Mouse (Mus musculus): Measurements from ENCODE around the gene G6pc. TPM values are rescaled to one million over a fixed set of nuclear protein-coding genes. Genes with fewer than 3 reads are reported as not detected.

Gene G6pc
- polyA plus RNA-seq, 1 experiment from 2014 or later = not detected

DNA sequence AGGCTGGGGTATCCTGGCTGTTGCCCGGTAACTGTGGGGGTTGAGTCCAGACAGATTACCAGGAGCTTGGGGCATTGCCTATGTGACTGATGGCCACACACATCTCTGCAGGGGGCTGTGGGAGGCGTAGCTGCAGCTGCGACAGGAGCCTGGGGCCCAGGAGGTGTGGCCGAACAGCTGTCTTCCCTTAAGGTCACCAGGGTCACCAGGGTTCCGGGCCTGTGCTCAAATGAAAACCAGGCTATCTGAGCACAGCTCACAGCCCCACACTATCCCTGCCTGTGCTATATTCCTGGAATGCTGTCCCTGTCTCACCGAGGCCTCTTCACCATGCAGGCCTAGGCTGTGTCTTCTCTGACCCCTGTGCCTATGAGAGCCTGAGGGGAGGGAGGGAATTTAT lies 32.8 kb upstream of the G6pc start:
- no peak overlapping the region for H3K9ac ChIP-seq
- ATAC-seq (ENCODE audit: insufficient number of reproducible peaks, low FRiP score, low TSS enrichment, low read depth) = no peak

DNA sequence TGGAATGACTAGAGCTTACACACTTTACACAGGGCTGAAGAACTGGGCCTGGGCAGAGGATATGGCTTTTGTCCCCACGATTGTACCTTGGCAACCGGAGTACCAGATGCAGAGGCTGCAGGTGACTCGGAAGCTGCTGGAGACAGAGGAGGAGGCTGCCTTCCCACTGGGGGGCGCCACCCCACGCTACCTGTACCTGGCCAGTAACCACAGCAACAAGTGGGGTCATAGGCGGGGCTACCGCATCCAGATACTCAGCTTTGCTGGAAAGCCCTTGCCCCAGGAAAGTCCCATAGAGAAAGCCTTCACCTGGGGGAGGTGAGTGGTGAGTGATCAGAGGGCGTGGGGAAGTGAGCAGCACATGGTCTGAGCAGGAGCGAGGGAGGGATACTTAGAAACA lies 31.7 kb upstream of the G6pc start:
- no peak overlapping the region for H3K4me3 ChIP-seq (replicated peaks)
- H3K9me3 ChIP-seq (replicated peaks) = no peaks in the 10 kb centered on the region
- ATAC-seq (ENCODE audit: insufficient number of reproducible peaks, low FRiP score, low TSS enrichment, low read depth) = no peak
- no peaks in the 10 kb centered on the region for H3K36me3 ChIP-seq
- H3K4me1 ChIP-seq = peaks cover 22% of the 10 kb centered on the region
- 81% methylated on average over 9 of the region's 9 CpGs for WGBS
- H3K27ac ChIP-seq (replicated peaks) = no peak overlapping the region
- H3K9ac ChIP-seq = no peak overlapping the region
- no peak overlapping the region for H3K4me2 ChIP-seq (replicated peaks)
- no peaks in the 10 kb centered on the region for H3K27me3 ChIP-seq

More for the DNA sequence above, 32.8 kb upstream of the G6pc start:
- Histone ChIP-seq H3K27ac (replicated peaks) (no peak overlapping the region), H3K36me3 (no peaks in the 10 kb centered on the region), H3K4me3 (replicated peaks) (no peak overlapping the region), H3K4me1 (peaks cover 25% of the 10 kb centered on the region), H3K27me3 (no peaks in the 10 kb centered on the region), H3K9me3 (replicated peaks) (no peaks in the 10 kb centered on the region), H3K4me2 (replicated peaks) (no peak overlapping the region)
- WGBS = 14% methylated on average over 6 of the region's 6 CpGs

DNA sequence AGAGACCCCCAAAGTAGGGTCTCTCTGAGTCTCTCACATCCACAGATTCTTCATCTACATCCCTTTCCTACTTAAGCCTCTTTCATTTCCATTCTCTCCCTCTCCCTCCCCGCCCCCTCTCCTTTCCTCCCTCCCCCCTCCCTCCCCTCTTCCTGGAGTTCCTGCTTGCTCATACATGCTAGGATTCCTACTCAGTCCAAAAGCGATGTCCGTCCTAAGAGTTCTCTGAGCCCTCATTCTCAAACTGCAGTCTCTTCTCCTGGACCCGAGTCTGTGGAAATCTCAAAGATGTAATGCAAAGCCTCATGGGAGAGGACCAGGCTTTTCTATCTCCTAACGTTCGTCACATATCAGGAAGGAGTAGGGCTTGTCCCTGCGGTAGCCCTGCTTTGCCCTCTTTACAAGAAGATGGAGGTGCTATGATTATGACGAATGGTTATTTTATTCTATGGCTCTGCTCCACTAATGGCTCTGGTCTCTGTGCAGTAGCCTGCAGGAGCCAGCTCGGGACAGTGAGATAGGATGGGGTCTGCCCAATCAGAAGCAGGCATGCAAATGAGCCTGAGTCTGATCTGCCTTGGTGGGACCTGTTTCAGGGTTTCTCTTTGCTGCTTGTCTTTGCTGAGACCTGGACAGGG lies 29.1 kb upstream of the G6pc start:
- peak overlapping the region; percentile 43 for H3K4me2 ChIP-seq (replicated peaks)
- H3K4me1 ChIP-seq = peaks cover 19% of the 10 kb centered on the region
- peak; percentile 52; the same call in 1 of the 2 replicates for ATAC-seq (ENCODE audit: insufficient number of reproducible peaks, low FRiP score, low TSS enrichment, low read depth)
- H3K27me3 ChIP-seq = no peaks in the 10 kb centered on the region
- no peaks in the 10 kb centered on the region for H3K36me3 ChIP-seq
- 0 out of 2 replicates have a peak overlapping the region, but pooled peaks have one; percentile 53 for H3K27ac ChIP-seq (replicated peaks)
- H3K9ac ChIP-seq = peak overlapping the region; percentile 15; the same call in 1 of the 2 replicates
- under 1% methylated on average over 9 of the region's 9 CpGs for WGBS
- H3K9me3 ChIP-seq (replicated peaks) = no peaks in the 10 kb centered on the region
- peak overlapping the region; percentile 25 for H3K4me3 ChIP-seq (replicated peaks)

DNA sequence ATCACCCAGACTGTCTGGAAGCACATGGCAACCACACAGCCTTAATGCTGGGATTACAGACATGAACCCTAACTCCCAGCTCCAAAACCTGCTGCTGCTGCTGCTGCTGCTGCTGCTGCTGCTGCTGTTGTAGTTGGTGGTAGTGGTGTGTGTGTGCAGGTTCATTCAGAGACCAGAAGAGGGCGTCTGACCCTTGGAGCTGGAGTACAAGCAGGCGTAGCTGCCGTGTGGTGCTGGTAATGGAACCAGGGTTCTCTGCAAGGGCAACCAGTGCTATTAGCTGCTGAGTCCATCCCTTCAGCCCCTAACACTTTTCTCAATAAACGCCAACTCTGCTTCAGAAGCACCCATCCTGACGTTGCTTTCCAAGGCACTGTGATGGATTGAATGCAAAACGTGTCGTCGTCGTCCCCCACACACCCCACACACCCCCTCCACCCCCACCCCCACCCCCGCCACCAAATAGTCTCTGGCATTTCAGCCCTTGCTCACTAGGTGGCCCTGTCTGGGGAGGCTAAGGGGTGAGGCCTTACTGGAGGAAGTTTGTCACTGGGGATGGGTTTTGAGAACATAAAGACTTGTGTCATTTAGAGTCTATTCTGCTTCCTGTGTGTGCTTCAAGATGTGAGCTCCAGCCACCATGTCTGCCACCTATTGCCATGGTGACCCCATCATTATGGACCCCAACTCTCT lies 20.1 kb upstream of the G6pc start:
- no peak overlapping the region for H3K4me2 ChIP-seq (replicated peaks)
- no peak overlapping the region for H3K4me3 ChIP-seq (replicated peaks)
- ATAC-seq (ENCODE audit: insufficient number of reproducible peaks, low FRiP score, low TSS enrichment, low read depth) = no peak
- H3K27ac ChIP-seq (replicated peaks) = no peak overlapping the region
- 0 out of 2 replicates have a peak, but pooled peaks cover 3% of the 10 kb centered on the region for H3K4me1 ChIP-seq
- no peaks in the 10 kb centered on the region for H3K27me3 ChIP-seq
- no peaks in the 10 kb centered on the region for H3K36me3 ChIP-seq
- H3K9ac ChIP-seq = no peak overlapping the region
- WGBS = 73% methylated on average over 10 of the region's 10 CpGs
- H3K9me3 ChIP-seq (replicated peaks) = no peaks in the 10 kb centered on the region

DNA sequence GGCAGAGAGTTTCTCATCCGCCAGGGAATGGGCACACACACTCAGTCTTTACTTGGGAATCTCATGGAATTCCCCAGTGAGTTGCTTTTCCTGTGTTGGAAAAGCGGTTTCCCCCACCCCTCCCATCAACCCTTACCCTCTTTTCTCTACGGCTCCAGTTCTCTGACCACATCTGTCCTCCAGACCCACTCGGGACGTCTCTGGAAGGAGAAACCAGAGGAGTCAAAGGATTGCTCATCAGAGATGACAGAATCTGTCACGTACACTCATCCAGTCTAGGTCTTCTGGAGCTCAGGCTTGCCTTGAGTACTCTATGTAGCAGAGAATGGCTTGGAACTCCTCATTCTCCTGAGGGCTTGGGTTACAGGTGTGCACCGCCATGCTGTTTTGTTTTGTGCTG lies 18.6 kb upstream of the G6pc start:
- H3K9me3 ChIP-seq (replicated peaks) = no peaks in the 10 kb centered on the region
- no peak for ATAC-seq (ENCODE audit: insufficient number of reproducible peaks, low FRiP score, low TSS enrichment, low read depth)
- H3K36me3 ChIP-seq = no peaks in the 10 kb centered on the region
- H3K27ac ChIP-seq (replicated peaks) = peak overlapping the region; percentile 68
- no peaks in the 10 kb centered on the region for H3K27me3 ChIP-seq
- H3K4me3 ChIP-seq (replicated peaks) = no peak overlapping the region
- WGBS = 44% methylated on average over 7 of the region's 7 CpGs
- H3K9ac ChIP-seq = no peak overlapping the region
- 0 out of 2 replicates have a peak, but pooled peaks cover 3% of the 10 kb centered on the region for H3K4me1 ChIP-seq
- H3K4me2 ChIP-seq (replicated peaks) = no peak overlapping the region

DNA sequence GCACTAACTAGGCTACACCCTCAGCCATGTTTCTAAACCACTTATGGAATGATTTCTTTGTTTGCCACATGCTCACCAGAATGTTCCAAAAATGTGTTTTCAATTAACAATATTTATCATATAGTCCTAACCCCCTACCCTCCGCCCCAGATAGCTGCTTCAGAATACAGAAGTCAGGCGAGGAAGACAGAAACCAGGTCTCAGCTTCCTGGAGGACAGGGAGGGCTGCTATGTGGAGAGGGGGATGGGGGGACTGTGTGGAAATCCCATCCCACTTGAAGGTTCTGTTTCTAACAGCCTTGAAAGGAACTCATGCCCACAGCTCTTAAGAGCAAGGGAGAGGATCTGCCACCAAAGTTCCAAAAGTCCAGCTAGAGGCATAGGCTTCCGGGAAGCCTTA lies 18.1 kb upstream of the G6pc start:
- no peak overlapping the region for H3K4me2 ChIP-seq (replicated peaks)
- H3K9ac ChIP-seq = no peak overlapping the region

DNA sequence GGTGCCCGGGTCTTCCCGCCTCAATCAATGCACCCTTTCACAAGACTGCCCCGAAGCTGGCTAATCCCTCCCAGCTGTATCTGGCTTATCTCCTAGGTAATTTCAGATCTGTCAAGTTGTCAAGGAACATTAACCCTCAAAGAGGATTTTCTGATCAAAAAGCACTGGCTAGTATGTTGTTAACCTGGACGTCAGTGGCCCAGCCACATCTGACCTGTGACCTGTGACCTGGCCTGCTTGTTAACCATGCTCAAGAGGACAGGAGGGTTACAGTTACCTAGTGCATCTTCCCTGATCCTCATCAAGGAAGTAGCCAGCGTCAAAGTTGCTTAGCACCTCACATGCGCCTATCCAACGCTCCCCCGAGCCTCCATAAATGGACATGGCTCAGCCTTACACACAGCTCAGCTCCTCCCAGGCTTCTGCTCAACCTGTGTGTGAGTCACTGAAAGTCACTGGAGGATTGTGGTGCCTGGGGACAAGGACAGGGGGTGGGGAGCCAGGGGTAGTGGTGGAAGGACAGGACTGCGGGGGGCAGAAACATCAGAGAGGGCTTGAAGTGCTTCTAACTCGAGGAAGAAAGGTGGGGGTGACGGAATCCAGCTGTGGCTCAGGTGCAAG lies 16.2 kb upstream of the G6pc start:
- ATAC-seq (ENCODE audit: insufficient number of reproducible peaks, low FRiP score, low TSS enrichment, low read depth) = no peak
- 46% methylated on average over 11 of the region's 11 CpGs for WGBS
- Histone ChIP-seq H3K4me3 (replicated peaks) (no peak overlapping the region), H3K27me3 (no peaks in the 10 kb centered on the region), H3K27ac (replicated peaks) (no peak overlapping the region), H3K4me1 (0 out of 2 replicates have a peak, but pooled peaks cover 3% of the 10 kb centered on the region), H3K4me2 (replicated peaks) (no peak overlapping the region), H3K9me3 (replicated peaks) (no peaks in the 10 kb centered on the region), H3K36me3 (no peaks in the 10 kb centered on the region), H3K9ac (no peak overlapping the region)

More for the DNA sequence above, 18.1 kb upstream of the G6pc start:
- no peak for ATAC-seq (ENCODE audit: insufficient number of reproducible peaks, low FRiP score, low TSS enrichment, low read depth)
- Histone ChIP-seq H3K4me3 (replicated peaks) (no peak overlapping the region), H3K27me3 (no peaks in the 10 kb centered on the region), H3K36me3 (no peaks in the 10 kb centered on the region), H3K9me3 (replicated peaks) (no peaks in the 10 kb centered on the region), H3K4me1 (0 out of 2 replicates have a peak, but pooled peaks cover 3% of the 10 kb centered on the region), H3K27ac (replicated peaks) (peak overlapping the region; percentile 68)
- 48% methylated on average over 3 of the region's 3 CpGs for WGBS

DNA sequence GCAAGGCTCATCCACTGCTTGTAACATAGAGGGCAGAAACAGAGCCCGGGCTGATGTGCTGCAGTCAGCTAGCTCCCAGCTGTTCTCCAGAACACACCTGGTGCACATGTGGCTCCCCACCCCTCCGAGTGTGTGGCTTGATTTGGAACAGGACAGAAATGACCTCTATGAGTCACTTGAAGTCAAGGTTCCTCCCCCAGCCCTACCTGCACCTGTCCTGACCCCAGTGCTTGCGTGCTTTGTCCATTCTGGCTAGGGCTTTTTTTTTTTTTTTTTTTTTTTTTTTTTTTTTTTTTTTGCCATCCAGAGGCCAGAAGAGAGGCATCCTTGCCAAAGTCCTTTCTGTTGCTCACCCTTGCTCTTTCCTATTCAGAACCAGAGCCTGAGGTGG lies 15.6 kb upstream of the G6pc start:
- Histone ChIP-seq H3K9ac (no peak overlapping the region), H3K4me2 (replicated peaks) (no peak overlapping the region), H3K36me3 (no peaks in the 10 kb centered on the region), H3K4me1 (0 out of 2 replicates have a peak, but pooled peaks cover 3% of the 10 kb centered on the region), H3K27ac (replicated peaks) (no peak overlapping the region), H3K9me3 (replicated peaks) (no peaks in the 10 kb centered on the region), H3K27me3 (no peaks in the 10 kb centered on the region), H3K4me3 (replicated peaks) (no peak overlapping the region)
- WGBS = 49% methylated on average over 3 of the region's 3 CpGs
- 0 out of 2 replicates have a peak, but pooled peaks have one; percentile 4 for ATAC-seq (ENCODE audit: insufficient number of reproducible peaks, low FRiP score, low TSS enrichment, low read depth)

DNA sequence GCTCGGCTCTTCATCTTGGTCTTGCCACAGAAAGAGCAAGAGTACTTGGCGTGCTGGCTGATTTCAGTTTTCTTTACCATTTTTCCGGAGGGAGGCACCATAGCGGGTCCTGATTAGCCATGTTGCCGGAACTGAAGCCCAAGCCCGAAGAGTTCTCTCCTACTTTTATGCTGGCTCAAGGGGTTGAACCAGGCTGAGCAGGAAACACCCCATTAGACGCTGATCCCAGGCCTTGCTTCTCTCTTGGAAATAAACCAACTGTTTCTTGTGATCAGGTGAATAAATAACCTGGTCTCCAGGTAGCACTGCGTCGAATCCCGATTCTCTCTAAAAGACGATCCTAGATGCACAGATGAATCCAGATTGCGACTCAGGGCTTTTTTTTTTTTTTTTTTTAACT lies 13.9 kb upstream of the G6pc start:
- H3K9me3 ChIP-seq (replicated peaks) = no peaks in the 10 kb centered on the region
- H3K27me3 ChIP-seq = no peaks in the 10 kb centered on the region
- H3K4me3 ChIP-seq (replicated peaks) = no peak overlapping the region
- WGBS = 85% methylated on average over 12 of the region's 12 CpGs
- no peaks in the 10 kb centered on the region for H3K36me3 ChIP-seq
- H3K4me2 ChIP-seq (replicated peaks) = no peak overlapping the region
- ATAC-seq (ENCODE audit: insufficient number of reproducible peaks, low FRiP score, low TSS enrichment, low read depth) = no peak
- H3K27ac ChIP-seq (replicated peaks) = no peak overlapping the region
- no peak overlapping the region for H3K9ac ChIP-seq
- 0 out of 2 replicates have a peak, but pooled peaks cover 3% of the 10 kb centered on the region for H3K4me1 ChIP-seq

DNA sequence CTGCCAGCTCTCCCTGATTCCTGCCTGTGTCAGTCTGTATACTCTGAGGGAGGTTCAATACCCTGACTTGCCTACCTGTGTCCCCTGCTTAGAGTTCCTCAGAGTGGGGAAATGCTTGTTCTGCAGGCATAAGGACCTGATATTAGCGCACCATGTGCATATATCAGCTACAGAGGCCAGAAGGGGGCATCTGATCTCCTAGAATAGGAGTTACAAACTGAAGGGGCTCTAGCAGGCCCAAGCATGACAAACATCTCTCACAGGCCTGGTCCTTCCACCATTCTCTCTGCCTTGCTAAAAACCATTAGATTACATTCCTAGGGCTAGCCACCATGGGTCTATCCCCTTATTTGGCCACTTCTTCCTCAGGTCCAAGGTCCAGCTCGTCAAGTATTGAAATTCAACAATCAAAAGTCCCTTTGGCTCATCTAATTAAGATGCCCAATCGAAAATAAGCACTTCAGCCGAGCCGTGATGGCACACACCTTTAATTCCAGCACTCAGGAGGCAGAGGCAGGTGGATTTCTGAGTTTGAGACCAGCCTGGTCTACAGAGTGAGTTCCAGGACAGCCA lies 12.8 kb upstream of the G6pc start:
- no peak for ATAC-seq (ENCODE audit: insufficient number of reproducible peaks, low FRiP score, low TSS enrichment, low read depth)
- Histone ChIP-seq H3K9ac (no peak overlapping the region), H3K36me3 (no peaks in the 10 kb centered on the region), H3K27ac (replicated peaks) (no peak overlapping the region), H3K4me2 (replicated peaks) (no peak overlapping the region), H3K27me3 (no peaks in the 10 kb centered on the region), H3K4me3 (replicated peaks) (no peak overlapping the region), H3K4me1 (no peaks in the 10 kb centered on the region), H3K9me3 (replicated peaks) (no peaks in the 10 kb centered on the region)
- 80% methylated on average over 5 of the region's 5 CpGs for WGBS

DNA sequence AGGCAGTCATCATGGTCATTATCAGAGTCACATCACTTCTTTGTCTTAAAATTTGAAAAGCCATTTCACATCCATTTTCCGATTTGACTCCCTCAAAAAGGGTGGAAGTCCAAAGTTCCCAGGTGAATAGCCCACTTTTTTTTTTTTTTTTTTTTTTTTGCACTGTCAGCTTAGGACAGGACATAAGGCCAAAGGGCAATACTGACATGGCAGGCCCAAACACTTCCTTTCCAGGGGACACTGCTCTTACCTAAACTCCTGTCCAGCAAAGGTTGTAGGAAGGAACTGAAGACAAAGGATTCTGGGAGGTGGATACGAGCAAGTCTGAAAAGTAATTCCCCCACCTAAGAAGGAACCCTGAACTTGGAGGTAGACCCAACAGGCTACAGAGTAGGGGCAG lies 11.4 kb upstream of the G6pc start:
- no peaks in the 10 kb centered on the region for H3K27me3 ChIP-seq
- H3K4me1 ChIP-seq = no peaks in the 10 kb centered on the region
- no peaks in the 10 kb centered on the region for H3K9me3 ChIP-seq (replicated peaks)
- WGBS = 83% methylated on average over 2 of the region's 2 CpGs
- H3K9ac ChIP-seq = no peak overlapping the region
- no peak overlapping the region for H3K27ac ChIP-seq (replicated peaks)
- H3K4me2 ChIP-seq (replicated peaks) = no peak overlapping the region
- H3K4me3 ChIP-seq (replicated peaks) = no peak overlapping the region
- H3K36me3 ChIP-seq = no peaks in the 10 kb centered on the region
- no peak for ATAC-seq (ENCODE audit: insufficient number of reproducible peaks, low FRiP score, low TSS enrichment, low read depth)

Measured in embryonic facial prominence, embryonic 15.5 days (tissue).